Mouse (Mus musculus) intestine, embryonic 16.5 days (tissue): ENCODE data around the gene Mill1. TPM values are rescaled to one million over a fixed set of nuclear protein-coding genes. Genes with fewer than 3 reads are reported as not detected.

ENCODE experiments used
- polyA plus RNA-seq: library from polyadenylated mRNA; unstranded; fragments of >200 nt; fragmentation: Nextera tagmentation; extraction: Ambion mirVana; gene quantifications from 2 replicates; pipeline ENCODE4 v1.2.1, GENCODE M21; 2015

The Mill1 gene
- polyA plus RNA-seq, 1 experiment from 2014 or later, result not detected

Other genes with a start within 250 kb of the Mill1 start
- not detected in 2 replicates for gene Ceacam13, start 235.5 kb upstream of the Mill1 start, polyA plus RNA-seq
- gene Ceacam12, start 179.4 kb upstream of the Mill1 start, polyA plus RNA-seq, result not detected in 2 replicates
- not detected in 2 replicates for gene Igfl3, start 68.9 kb upstream of the Mill1 start, polyA plus RNA-seq
- not detected in 2 replicates for gene Psg18, start 109.7 kb downstream of the Mill1 start, polyA plus RNA-seq
- gene Psg28, start 186.7 kb downstream of the Mill1 start, polyA plus RNA-seq, result not detected in 2 replicates
- gene Psg26, start 238.8 kb downstream of the Mill1 start, polyA plus RNA-seq, result not detected in 2 replicates